Mouse (Mus musculus) CH12.LX (cell line): ENCODE measurements around the gene Safb2. TPM values are rescaled to one million over a fixed set of nuclear protein-coding genes. Genes with fewer than 3 reads are reported as not detected.
A peak's percentile ranks its signal among the peaks of the same experiment; 100 is the strongest.

Experiments
- DNase-seq: peaks from one replicate; pipeline ENCODE4 v3.0.0-alpha.2; 2013; ENCODE audit errors: extremely low read depth
- H3K27ac ChIP-seq: 2 replicates; pipeline ENCODE4 v1.5.1; 2012; ENCODE audit warnings: low read depth, mild to moderate bottlenecking, control low read depth, moderate library complexity; ENCODE audit not compliant: insufficient read depth
- H3K27me3 ChIP-seq: replicated peaks from 2 replicates; pipeline ENCODE3; 2012; ENCODE audit warnings: inconsistent platforms
- H3K36me3 ChIP-seq, 2 experiments: replicated peaks in 1 of 2; 2 replicates each; pipeline versions ENCODE3 to v1.6.1; 2012; ENCODE audit warnings: inconsistent platforms in 1 of 2, low read length in 1 of 2, mild to moderate bottlenecking in 1 of 2, mixed read lengths in 1 of 2, moderate library complexity in 1 of 2; ENCODE audit not compliant: control insufficient read depth in 1 of 2, insufficient read depth in 1 of 2
- H3K4me1 ChIP-seq, 2 experiments: 2 replicates each; pipeline ENCODE4 v1.6.1; 2012; ENCODE audit warnings: inconsistent platforms in 1 of 2, moderate library complexity in 1 of 2; ENCODE audit not compliant: insufficient read depth in 2 of 2, control insufficient read depth in 1 of 2
- H3K4me2 ChIP-seq: 2 replicates; pipeline ENCODE4 v1.6.1; 2012; ENCODE audit warnings: low read depth, mild to moderate bottlenecking, control low read depth; ENCODE audit not compliant: poor library complexity, insufficient read depth, severe bottlenecking
- H3K4me3 ChIP-seq, 3 experiments: fragments of 150-350 bp in 1 of 3; sonication (generic) in 1 of 3; replicated peaks in 1 of 3; 2 replicates each; pipeline versions ENCODE3 to v1.5.1; 2011 to 2012; ENCODE audit warnings: low read depth in 2 of 3, low read length in 2 of 3, mild to moderate bottlenecking in 2 of 3, moderate library complexity in 2 of 3, control low read depth in 1 of 3, improper control_type of control experiment in 1 of 3, inconsistent platforms in 1 of 3, mixed read lengths in 1 of 3; ENCODE audit not compliant: poor library complexity in 1 of 3
- H3K79me2 ChIP-seq: replicated peaks from 2 replicates; pipeline ENCODE4 v1.6.1; 2012; ENCODE audit warnings: mild to moderate bottlenecking, moderate library complexity; ENCODE audit not compliant: control insufficient read depth, poor library complexity, insufficient read depth, severe bottlenecking; ENCODE audit errors: extremely low read depth
- H3K9ac ChIP-seq: 2 replicates; pipeline ENCODE4 v1.6.1; 2012; ENCODE audit warnings: low read depth, mild to moderate bottlenecking, control low read depth, moderate library complexity; ENCODE audit not compliant: insufficient read depth
- H3K9me3 ChIP-seq: replicated peaks from 2 replicates; pipeline ENCODE3; 2012; ENCODE audit warnings: low read length, inconsistent platforms, mixed read lengths
- BHLHE40 ChIP-seq: IDR thresholded peaks from 2 replicates; pipeline ENCODE4 v1.6.1; 2011; ENCODE audit warnings: mild to moderate bottlenecking, low read depth, low read length, improper control_type of control experiment
- CHD1 ChIP-seq: IDR thresholded peaks from 2 replicates; pipeline ENCODE4 v1.6.1; 2012; ENCODE audit warnings: low read depth, low read length, improper control_type of control experiment, inconsistent platforms
- CTCF ChIP-seq, 2 experiments: IDR thresholded peaks in 1 of 2; conservative IDR thresholded peaks in 1 of 2; 2 replicates each; pipeline ENCODE4 v1.5.1; 2011 to 2012; ENCODE audit warnings: low read depth in 2 of 2, low read length in 2 of 2, improper control_type of control experiment in 1 of 2, inconsistent platforms in 1 of 2, mild to moderate bottlenecking in 1 of 2, moderate library complexity in 1 of 2
- ELF1 ChIP-seq: IDR thresholded peaks from 2 replicates; pipeline ENCODE4 v1.6.1; 2014; ENCODE audit warnings: low read depth, mild to moderate bottlenecking, inconsistent platforms, low read length, improper control_type of control experiment
- EP300 ChIP-seq: IDR thresholded peaks from 2 replicates; pipeline ENCODE4 v1.6.1; 2011; ENCODE audit warnings: low read length, improper control_type of control experiment
- ETS1 ChIP-seq: conservative IDR thresholded peaks from 2 replicates; pipeline ENCODE4 v1.6.1; 2012; ENCODE audit warnings: low read depth, mild to moderate bottlenecking, inconsistent platforms, low read length, improper control_type of control experiment, moderate library complexity
- GABPA ChIP-seq: IDR thresholded peaks from 2 replicates; pipeline ENCODE4 v1.6.1; 2012; ENCODE audit warnings: low read depth, low read length, improper control_type of control experiment, inconsistent platforms; ENCODE audit not compliant: insufficient replicate concordance
- HCFC1 ChIP-seq: IDR thresholded peaks from 2 replicates; pipeline ENCODE4 v1.6.1; 2012; ENCODE audit warnings: low read depth, mild to moderate bottlenecking, inconsistent platforms, low read length, improper control_type of control experiment
- IRF4 ChIP-seq: IDR thresholded peaks from 2 replicates; pipeline ENCODE4 v1.6.1; 2014; ENCODE audit warnings: low read depth, mild to moderate bottlenecking, inconsistent platforms, low read length, improper control_type of control experiment
- JUN ChIP-seq: IDR thresholded peaks from 2 replicates; pipeline ENCODE4 v1.6.1; 2011; ENCODE audit warnings: low read depth, mild to moderate bottlenecking, low read length, improper control_type of control experiment, moderate library complexity; ENCODE audit not compliant: insufficient read depth
- KAT2A ChIP-seq: IDR thresholded peaks from 2 replicates; pipeline ENCODE4 v1.6.1; 2012; ENCODE audit warnings: low read length, improper control_type of control experiment, inconsistent platforms; ENCODE audit not compliant: insufficient replicate concordance
- MAX ChIP-seq: IDR thresholded peaks from 2 replicates; pipeline ENCODE4 v1.6.1; 2011; ENCODE audit warnings: low read length, improper control_type of control experiment
- MAZ ChIP-seq: IDR thresholded peaks from 2 replicates; pipeline ENCODE4 v1.6.1; 2012; ENCODE audit warnings: low read depth, mild to moderate bottlenecking, inconsistent platforms, low read length, improper control_type of control experiment, moderate library complexity
- MEF2A ChIP-seq: IDR thresholded peaks from 2 replicates; pipeline ENCODE4 v1.6.1; 2014; ENCODE audit warnings: low read depth, mild to moderate bottlenecking, inconsistent platforms, low read length, improper control_type of control experiment, borderline replicate concordance
- MXI1 ChIP-seq: IDR thresholded peaks from 2 replicates; pipeline ENCODE4 v1.6.1; 2011; ENCODE audit warnings: mild to moderate bottlenecking, low read depth, low read length, improper control_type of control experiment
- MYC ChIP-seq: IDR thresholded peaks from 2 replicates; pipeline ENCODE4 v1.6.1; 2011; ENCODE audit warnings: low read depth, mild to moderate bottlenecking, improper control_type of control experiment, low read length
- NELFE ChIP-seq: IDR thresholded peaks from 2 replicates; pipeline ENCODE4 v1.6.1; 2011; ENCODE audit warnings: low read depth, low read length, improper control_type of control experiment
- NRF1 ChIP-seq: IDR thresholded peaks from 2 replicates; pipeline ENCODE4 v1.6.1; 2014; ENCODE audit warnings: low read depth, mild to moderate bottlenecking, inconsistent platforms, low read length, improper control_type of control experiment, moderate library complexity
- POLR2A ChIP-seq: IDR thresholded peaks from 2 replicates; pipeline ENCODE4 v1.6.1; 2011; ENCODE audit warnings: low read depth, mild to moderate bottlenecking, improper control_type of control experiment, low read length
- POLR2AphosphoS2 ChIP-seq: IDR thresholded peaks from 2 replicates; pipeline ENCODE4 v1.6.1; 2011; ENCODE audit warnings: low read depth, low read length, improper control_type of control experiment
- RAD21 ChIP-seq: IDR thresholded peaks from 2 replicates; pipeline ENCODE4 v1.6.1; 2011; ENCODE audit warnings: low read depth, mild to moderate bottlenecking, low read length, improper control_type of control experiment, moderate library complexity
- RCOR1 ChIP-seq: conservative IDR thresholded peaks from 2 replicates; pipeline ENCODE4 v1.6.1; 2012; ENCODE audit warnings: low read depth, mild to moderate bottlenecking, inconsistent platforms, low read length, improper control_type of control experiment
- SIN3A ChIP-seq: IDR thresholded peaks from 2 replicates; pipeline ENCODE4 v1.6.1; 2012; ENCODE audit warnings: low read length, improper control_type of control experiment, inconsistent platforms
- TBP ChIP-seq: conservative IDR thresholded peaks from 2 replicates; pipeline ENCODE4 v1.6.1; 2011; ENCODE audit warnings: low read depth, low read length, improper control_type of control experiment
- TCF12 ChIP-seq: IDR thresholded peaks from 2 replicates; pipeline ENCODE4 v1.6.1; 2014; ENCODE audit warnings: low read depth, mild to moderate bottlenecking, inconsistent platforms, low read length, improper control_type of control experiment
- USF1 ChIP-seq: IDR thresholded peaks from 2 replicates; pipeline ENCODE4 v1.6.1; 2014; ENCODE audit warnings: low read depth, mild to moderate bottlenecking, inconsistent platforms, low read length, improper control_type of control experiment
- USF2 ChIP-seq: conservative IDR thresholded peaks from 2 replicates; pipeline ENCODE4 v1.6.1; 2011; ENCODE audit warnings: low read depth, low read length, improper control_type of control experiment
- ZC3H11A ChIP-seq: IDR thresholded peaks from 2 replicates; pipeline ENCODE4 v1.6.1; 2012; ENCODE audit warnings: low read depth, mild to moderate bottlenecking, inconsistent platforms, low read length, improper control_type of control experiment
- ZKSCAN1 ChIP-seq: IDR thresholded peaks from 2 replicates; pipeline ENCODE4 v1.6.1; 2012; ENCODE audit warnings: low read depth, inconsistent platforms, low read length, improper control_type of control experiment, borderline replicate concordance
- ZMIZ1 ChIP-seq: IDR thresholded peaks from 2 replicates; pipeline ENCODE4 v1.6.1; 2012; ENCODE audit warnings: low read depth, mild to moderate bottlenecking, inconsistent platforms, low read length, improper control_type of control experiment
- dilution Hi-C: fragments of 300-500 bp; cut with MboI; formaldehyde crosslinking; loops from 2 replicates; pipeline ENCODE4 v1.14.3; 2020; ENCODE audit warnings: low sequenced_read_pairs; ENCODE audit not compliant: extremely low pct_unique_long_range_greater_than_20kb, extremely low pct_ligation_motif_present
- in situ Hi-C: fragments of 300-500 bp; cut with MboI; formaldehyde crosslinking; loops from 3 replicates; pipeline ENCODE4 v1.14.3; 2019; ENCODE audit warnings: low sequenced_read_pairs, low pct_ligation_motif_present, low pct_unique_long_range_greater_than_20kb, mixed read lengths
- polyA plus RNA-seq: library from polyadenylated mRNA; unstranded; fragments of >175 nt; gene quantifications from 2 replicates; pipeline ENCODE4 v1.2.1, GENCODE M21; 2012; ENCODE audit warnings: low read depth; ENCODE audit not compliant: insufficient read length
- total RNA-seq, 2 experiments: library from RNA; depleted of rRNA; stranded (reverse); fragments of 300-350 nt in 1 of 2; fragments of >200 nt in 1 of 2; gene quantifications; 2 replicates each; pipeline ENCODE4 v1.2.3; 2012 to 2014

The Safb2 gene
- total and polyA plus RNA-seq, 3 experiments, result 13.8 to 170 (median 74.0) TPM

- no peaks in the 10 kb centered on the region for H3K27me3 ChIP-seq
- peak within 1 kb of the TSS; percentile 86 for H3K9ac ChIP-seq
- peak within 1 kb of the TSS; percentile 63 for H3K27ac ChIP-seq
- H3K4me3 ChIP-seq, result peak within 1 kb of the TSS; percentile 64 to 96 (median 94)
- in situ Hi-C loops, result no loop called here
- peaks cover 26 to 37% of the 10 kb centered on the region in 2 experiments for H3K36me3 ChIP-seq
- H3K4me2 ChIP-seq, result peak within 1 kb of the TSS; percentile 86
- peaks cover 41% of the 10 kb centered on the region for H3K79me2 ChIP-seq
- TF ChIP-seq MYC (peak; percentile 69; the same call in 1 of the 2 replicates), EP300 (no peak), IRF4 (peak; percentile 48; the same call in 1 of the 2 replicates), HCFC1 (peak; percentile 94), ETS1 (peak; percentile 67), KAT2A (peak; percentile 69; the same call in 1 of the 2 replicates), MAZ (no peak; the same call in 1 of the 2 replicates), ELF1 (peak; percentile 14; the same call in 1 of the 2 replicates), SIN3A (peak; percentile 93), RAD21 (no peak), MEF2A (peak; percentile 42; the same call in 1 of the 2 replicates), ZKSCAN1 (no peak), USF2 (peak; percentile 90), RCOR1 (no peak; the same call in 1 of the 2 replicates), NELFE (peak; percentile 60), CHD1 (0 out of 2 replicates have a peak, but pooled peaks have one; percentile 11), POLR2AphosphoS2 (no peak), BHLHE40 (peak; percentile 100), MXI1 (peak; percentile 91), JUN (no peak), TBP (peak; percentile 44; the same call in 1 of the 2 replicates), ZC3H11A (no peak), USF1 (peak; percentile 91), ZMIZ1 (no peak), TCF12 (peak; percentile 88), POLR2A (peak; percentile 79), NRF1 (peak; percentile 74), CTCF (conservative IDR thresholded peaks at IDR 0.05 in 1 of 2, IDR thresholded peaks at IDR 0.05 in 1 of 2; ENCODE audit: low read depth in 2 of 2, low read length in 2 of 2) (no peak), MAX (peak; percentile 94), GABPA (peak; percentile 11; the same call in 1 of the 2 replicates)
- peak; percentile 99 for DNase-seq
- dilution Hi-C loops, result no loop called here
- H3K9me3 ChIP-seq, result no peaks in the 10 kb centered on the region
- peaks cover 17 to 53% of the 10 kb centered on the region in 2 experiments for H3K4me1 ChIP-seq
Observed at GRCm38 (mm10) chr17:56626754-56627470, 42.5 kb upstream of the Safb2 start, which contains the start of gene Lonp1. Lonp1 (minus strand) TSS chr17:56626887.
